Mouse (Mus musculus) natural killer cell, adult 2 months (primary cell): ENCODE results near the gene Kank1.

Experiments used
- DNase-seq, 2 experiments: peaks; one replicate each; pipeline ENCODE4 v3.0.0; 2022; ENCODE audit warnings: low spot score in 2 of 2

The Kank1 gene

DNA sequence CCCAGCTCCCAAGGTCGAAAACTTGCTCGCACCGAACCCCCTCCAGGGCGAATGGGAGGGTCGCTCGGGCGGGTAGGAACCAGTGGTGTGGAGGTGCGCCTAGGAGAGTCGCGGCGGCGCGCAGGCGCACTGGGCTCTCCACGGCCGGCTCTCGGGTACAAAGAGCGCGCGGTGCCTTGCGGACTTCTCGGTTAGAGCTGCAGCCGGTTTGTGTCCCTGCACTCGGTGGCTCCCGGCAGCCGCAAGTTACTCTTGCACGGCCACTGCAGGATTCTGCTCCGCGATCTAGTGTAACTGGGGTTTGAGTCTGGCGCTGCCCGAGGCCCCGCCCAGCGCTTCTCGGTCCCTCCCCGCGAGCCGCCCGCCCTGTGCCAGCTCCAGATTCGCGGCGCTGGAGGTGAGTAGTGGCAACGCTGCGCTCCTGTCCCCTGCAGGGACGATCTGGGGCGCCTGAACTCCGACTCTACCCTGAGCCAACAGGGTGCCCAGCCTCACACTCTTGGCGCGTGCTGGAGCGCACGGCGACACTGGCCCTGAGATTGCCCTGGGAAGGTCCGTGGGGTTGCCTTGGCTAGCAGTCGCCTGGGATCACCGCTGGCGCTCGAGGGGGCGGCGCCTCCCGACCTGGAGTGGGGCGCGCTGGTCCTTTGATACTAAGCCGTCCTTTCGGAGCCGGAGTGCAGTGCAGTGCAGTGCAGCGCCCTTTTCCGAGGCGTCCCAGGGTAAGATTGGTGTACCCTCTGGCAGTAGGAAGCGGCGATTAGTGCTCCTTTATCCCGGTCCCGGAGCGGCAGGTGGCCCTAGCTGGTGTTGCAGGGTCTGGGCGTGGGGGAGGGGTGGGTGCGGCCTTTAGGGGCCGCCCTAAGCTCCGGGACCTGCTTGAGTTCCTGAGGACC, at the start of gene Kank1:
TSS of gene Kank1 (plus strand) at position 380 of the 896 bp plus-strand sequence.
- DNase-seq: peak in 1 of 2 experiments; percentile 4

DNA sequence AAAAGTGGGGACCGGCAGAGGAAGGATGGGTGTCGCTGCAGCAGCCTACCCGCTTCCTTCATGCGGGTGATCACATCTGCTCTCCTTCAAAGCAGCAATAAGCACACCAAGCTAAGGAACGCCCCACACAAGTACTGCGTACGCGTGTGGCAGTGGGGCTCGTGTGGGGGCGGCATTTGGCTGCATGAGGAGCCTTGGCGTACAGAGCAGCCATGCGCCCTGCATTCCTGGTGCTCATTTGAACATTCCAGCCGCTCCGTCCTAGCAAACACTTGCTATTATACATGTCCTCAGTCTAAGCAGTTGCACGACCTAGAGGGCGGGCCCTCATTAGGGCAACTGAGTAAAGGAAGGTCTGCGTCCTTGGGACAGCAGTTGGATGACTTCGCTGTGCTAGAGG, 49.1 kb upstream of the Kank1 start:
- DNase-seq: no peak

DNA sequence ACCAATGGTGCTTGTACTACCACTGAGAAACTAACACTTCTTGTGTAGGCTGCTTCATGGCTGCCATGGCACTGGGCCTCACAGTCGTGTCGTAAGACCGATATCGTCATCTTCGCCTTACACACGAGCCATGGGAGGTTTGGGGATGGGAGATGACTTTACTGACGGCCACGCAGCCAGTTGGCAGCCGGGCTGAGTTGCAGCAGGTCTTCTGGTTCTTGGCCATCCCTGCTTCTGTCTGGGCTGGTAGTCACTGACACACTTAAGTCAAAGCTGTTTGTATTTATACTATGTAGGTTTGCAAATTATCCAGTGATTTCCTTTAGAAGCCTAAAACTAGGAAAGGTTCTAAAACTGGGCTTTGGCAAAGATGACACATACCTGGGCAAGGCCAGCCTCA, 43.0 kb upstream of the Kank1 start:
- DNase-seq: no peak

DNA sequence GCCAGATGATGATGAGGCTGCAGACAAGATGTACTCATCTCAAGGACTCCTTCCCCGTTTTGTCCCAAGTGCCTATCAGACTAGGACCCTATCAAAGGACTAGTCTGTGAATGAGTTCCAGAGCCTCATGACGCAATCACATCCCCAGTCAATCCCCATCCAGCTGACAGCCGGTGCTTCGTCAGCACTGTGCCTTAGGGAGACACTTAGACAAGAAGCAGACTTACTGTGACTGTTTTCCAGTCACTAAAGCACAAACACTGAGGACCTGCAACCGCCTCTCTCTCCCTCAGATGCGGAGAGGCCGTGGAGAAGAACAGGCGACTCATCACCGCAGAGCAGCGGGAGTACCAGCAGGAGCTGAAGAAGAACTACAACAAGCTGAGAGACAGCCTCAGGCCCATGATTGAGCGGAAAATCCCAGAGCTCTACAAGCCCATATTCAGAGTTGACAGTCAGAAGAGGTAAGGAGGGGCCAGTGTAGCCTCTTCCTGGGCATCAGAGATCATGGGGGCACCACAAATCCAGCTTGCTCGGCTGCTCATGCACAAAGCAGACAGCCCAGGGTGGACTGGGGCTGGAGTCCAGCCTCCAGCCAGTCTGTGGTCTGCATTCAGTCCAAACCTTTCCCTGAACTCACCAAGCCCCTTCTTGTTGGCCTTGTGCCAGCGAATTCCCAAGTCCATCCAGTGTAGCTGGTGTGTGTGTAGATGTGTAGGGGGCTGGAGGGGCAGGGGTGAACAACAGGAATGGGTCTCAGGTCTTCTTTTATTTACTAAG, 36.5 kb upstream of the Kank1 start:
- no peak for DNase-seq

DNA sequence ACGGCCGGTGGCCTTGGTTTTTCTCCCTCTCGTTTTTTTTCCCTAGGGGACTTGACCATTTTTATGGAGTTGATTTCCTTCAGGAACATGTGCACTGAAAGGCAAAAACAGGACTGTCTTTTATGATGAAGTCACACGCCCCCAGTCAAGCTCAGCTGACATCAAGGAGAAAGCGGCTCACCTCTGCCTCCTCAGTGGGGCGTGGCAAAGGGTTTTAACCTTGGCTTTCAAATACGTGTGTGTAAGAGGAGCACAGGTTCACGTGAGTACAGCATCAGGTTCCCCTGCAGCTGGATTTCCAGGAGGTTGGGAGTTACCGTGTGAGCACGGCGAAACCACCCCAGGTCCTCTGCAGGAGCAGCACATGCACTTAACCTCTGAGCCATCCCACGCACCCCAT, 33.7 kb upstream of the Kank1 start:
- DNase-seq: no peak

DNA sequence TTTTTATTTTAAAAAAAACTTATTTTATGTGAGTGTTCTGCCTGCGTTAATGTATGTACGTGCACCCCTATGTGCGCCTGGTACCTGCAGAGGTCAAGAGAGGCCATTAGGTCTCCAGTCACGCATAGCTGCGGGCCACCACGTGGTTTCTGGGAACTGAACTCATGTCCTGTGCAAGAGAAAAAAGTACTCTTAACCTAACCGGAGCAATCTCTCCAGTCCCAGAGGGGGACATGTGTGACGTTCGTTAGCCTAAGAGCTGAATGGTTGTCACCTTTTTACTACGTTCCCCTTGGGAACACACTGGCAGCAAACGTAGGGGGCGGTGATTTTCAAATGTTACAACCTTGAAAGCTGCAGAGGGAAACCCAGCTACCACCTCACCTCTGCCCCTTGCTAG, 29.8 kb upstream of the Kank1 start:
- DNase-seq: no peak

DNA sequence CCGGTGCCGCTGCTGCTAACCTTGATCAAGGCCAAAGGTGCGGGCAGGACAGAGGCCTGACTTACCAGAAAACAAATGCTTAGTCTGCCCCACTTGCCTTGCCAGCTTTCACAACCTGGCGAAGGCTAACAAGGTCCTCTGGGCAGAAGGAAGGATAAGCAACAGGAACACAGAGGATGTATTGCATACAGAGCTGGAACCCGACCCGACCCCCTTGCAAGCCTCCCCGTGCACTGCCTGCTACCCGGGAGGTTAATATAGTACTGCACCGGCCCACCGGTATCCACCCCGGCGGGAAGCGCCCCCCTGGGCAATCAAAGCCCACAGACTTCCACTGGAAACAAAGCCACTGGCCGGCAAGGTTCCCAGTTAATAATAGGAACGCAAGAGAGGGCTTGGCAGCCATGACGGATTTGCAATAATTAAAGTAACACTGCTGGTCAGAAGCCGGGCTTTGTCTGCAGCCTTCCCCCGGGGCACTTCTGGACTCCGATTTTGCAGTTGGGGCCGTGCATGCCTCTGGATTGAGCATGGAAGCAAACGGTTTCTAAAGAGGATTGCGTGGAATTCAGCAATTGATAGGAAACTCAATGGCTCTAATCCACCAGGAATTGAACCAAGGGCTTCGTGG, 28.9 kb upstream of the Kank1 start:
- DNase-seq: no peak

DNA sequence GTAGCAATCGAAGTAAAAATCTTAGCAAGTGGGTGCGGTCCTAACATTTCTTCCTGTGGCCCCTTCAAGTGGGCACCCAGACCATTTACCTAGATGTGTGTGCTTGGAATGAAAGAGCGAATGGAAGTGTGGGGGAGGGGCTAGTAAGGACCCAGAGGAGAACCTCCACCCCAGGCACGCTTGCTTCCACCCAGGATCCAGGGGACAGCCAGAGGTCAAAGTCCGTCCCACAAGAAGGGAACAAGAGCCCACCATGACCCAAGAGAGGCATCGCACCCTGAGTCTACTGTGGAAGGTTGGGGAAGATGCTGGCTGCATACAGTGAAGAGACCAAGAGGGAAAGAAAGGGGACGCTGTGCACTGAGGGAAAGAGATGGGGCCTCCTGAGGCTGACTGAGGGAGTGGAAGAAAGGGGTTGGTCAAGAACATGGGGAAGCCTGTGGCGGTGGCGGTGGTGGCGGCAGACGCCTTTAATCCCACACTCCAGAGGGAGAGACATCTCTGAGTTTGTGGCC, 28.1 kb upstream of the Kank1 start:
- DNase-seq: no peak

DNA sequence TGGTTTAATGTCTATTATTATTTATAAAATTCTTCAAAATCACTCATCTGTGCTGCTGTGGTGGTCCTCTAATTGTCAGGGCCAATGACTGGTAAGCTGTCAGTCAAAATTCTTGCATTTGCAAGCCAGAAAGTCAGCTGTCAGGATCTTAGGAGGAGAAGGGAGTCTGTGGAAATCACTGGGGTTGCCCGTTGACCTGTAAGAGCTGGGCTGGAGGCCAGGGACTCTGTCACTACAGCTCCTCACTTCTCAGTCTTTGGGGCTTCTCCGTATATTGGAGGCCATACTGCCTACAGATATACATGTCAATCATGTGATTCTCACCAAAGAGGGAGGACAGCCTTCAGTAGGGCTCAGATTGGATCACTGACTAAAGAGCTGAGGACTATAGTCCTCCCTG, 16.2 kb upstream of the Kank1 start:
- DNase-seq: no peak

DNA sequence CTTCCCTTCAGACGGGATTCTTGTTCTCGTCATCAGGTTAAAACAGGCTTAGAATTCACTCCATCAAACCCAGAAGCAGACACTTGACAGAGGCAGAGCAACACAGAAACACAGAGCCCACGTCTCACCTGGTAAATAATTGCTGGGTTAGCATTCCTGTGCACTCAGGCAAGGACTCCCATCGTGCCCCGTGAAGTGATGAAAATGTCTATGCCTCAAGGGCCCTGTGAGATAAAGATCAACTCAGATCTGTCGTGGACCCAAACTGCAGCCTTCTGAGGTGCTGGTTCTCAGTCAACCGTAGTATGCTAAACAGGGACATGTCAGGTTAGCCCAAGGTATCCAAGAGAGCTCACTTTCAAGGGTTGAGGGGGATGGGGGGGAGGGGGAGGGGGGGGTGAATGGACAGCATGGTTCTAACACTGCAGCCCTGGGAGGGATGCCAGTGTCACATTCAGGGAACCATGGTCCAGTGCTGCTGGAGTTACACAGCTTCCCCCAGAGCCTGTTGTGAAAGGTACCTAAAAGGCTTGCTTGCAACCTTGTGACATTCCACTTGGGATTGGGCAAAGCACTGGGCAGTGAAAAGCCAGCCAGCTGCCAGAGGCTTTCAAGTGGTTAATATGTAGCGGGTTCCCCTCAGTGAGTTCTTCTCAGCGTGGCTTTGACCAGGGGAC, 14.7 kb upstream of the Kank1 start:
- no peak for DNase-seq

DNA sequence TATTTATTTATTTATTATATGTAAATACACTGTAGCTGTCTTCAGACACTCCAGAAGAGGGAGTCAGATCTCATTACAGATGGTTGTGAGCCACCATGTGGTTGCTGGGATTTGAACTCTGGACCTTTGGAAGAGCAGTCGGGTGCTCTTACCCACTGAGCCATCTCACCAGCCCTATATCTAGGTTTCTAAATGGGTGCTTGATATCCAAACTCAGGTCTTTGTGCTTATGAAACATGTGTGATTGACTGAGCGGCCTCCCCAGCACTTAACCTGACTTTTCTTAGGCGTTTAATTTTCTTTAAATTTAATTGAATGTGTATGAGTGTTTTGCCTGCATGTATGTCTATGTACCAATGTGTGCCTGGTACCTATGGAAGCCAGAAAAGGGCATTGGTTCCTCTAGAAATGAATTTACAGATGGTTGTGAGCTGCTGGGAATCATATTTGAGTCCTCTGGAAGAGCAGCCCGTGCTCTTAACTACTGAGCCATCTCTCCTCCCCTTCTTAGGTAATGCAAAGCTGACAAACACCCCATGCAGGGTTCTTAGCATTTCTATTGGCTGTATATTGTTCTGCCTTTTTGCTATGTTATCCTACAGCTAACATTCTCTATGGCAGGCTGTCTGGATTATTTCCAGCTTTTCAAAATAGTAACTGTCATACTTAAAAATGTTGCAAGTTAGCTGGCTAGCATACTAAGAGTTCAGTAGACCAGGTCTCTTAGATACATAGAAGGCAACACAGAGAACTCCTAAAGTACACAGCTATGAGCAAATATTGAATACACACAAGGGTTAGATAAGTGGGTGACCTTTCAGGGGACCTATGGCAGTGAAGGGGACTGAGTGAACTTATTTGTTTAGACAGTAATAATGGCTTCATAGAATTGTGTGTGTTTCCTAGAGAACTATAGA, 6.5 kb upstream of the Kank1 start:
- DNase-seq: no peak

DNA sequence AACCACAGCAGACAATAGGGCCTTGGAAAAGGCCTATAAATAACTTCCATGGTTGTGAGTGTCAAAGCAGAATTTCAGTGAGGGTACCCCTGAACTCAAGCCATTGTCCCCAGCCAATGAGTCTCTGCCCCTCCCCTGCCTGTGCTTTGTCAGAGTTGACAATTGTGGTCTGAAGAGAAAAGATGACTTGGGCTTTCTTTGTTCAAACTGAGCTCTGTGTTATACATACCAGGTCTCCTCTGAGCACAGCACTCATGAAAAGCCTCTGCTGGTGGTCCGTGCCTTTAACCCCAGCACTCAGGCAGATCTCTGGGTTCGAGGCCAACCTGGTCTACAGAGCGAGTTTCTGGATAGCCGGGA, 5.8 kb upstream of the Kank1 start:
- DNase-seq: no peak

DNA sequence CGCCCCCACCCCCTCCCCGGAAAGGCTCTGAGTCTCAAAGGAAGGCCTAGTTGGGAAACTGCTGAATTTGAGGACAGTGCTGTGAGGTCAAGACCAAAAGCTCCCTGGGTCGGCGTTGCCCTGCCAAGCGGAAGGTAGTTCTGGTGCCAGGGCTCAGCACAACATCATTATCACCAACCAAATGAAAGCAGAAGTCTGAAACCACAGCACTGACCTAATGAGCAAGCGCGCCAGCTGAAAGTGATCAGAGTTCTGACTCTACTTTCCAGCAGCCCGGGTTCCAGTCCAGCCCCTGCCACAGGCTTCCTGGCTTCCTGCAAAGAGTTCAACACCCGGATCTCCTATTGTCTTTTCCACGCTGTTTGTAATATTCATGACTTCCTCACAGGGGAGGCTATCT, 4.7 kb upstream of the Kank1 start:
- DNase-seq: no peak

DNA sequence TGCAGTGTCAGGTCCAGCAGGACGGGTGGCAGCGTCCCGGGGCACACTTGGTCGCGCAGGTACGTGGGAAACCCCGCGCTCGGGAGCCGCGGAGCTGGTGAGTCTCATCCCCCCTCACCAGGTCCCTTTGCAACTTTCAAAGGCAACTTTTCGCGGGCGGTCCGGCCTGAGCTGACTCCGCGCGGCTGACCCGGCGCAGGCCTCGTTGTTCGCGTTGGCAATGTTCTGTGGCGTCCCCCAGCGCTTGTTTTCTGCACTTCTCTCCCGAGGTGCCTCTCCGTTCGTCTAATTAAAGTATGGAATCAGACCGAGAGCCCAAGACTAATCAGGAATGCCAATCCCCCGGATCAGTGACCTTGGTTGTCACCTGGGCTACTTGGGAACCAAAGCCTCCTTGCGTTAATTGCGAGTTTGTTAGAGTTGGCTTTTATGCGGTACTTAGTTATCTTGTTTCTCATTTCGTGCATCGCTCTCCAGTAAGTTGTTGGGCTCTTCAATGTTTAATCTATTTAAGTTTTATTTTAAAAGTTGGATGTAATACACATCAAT, 791 bp downstream of the Kank1 start:
- no peak for DNase-seq

DNA sequence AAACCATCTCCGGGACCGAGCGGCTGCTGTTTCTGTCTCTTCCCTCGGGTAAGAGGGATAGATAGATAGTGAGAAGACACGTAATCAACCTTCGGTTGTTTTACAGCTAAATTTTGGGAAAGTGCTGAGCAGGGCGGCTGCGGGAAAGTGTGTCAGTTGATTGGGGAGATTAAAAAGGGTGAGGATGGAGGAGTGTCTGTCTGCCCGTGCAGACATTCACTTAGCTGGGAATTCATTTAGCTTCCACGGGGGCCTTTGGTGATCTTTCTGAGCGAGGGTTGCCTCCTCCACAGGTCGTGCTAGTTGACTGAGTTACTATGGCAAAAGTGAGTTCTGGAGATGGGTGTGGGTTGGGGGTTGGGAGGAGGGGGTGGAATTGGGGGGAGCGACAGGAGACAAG, 1.3 kb downstream of the Kank1 start:
- no peak for DNase-seq

DNA sequence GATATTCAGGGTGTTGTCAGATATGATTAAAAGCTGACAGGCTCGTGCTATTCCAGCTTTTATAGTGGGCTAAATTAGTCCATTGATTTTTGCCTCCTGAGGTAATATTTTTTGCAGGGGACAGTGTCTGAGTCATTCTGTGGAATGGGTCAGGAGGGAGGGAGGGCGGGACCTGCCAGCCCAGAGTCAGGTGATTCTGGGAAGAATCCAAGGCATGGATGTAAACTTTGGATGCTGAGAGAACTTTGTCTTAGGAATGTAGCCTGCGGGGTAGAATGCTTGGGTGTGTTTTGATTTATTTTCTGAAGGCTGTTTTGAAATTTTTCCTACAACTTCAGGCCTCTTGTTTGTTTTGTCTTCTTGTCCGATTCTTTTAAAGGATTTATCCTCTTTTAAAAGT, 6.8 kb downstream of the Kank1 start:
- no peak for DNase-seq

DNA sequence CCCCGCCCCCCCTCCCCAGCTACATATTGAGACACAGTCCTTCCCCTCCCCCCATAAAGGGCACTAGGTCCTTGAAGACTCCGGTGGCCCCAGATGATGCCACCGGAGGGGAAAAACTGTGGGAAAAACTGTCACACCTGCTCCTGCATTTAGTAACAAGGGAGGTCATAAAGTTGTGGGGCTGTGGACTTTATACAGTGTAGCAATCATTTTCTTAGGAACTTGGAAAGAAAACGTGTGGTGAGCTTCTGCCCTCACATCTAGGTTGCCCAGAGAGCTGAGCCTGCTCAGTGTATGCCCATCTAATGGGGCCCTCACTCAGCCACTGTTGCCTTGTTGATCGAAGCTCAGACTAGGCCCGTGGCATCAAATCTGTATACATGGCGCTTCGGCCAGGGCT, 9.3 kb downstream of the Kank1 start:
- no peak for DNase-seq

DNA sequence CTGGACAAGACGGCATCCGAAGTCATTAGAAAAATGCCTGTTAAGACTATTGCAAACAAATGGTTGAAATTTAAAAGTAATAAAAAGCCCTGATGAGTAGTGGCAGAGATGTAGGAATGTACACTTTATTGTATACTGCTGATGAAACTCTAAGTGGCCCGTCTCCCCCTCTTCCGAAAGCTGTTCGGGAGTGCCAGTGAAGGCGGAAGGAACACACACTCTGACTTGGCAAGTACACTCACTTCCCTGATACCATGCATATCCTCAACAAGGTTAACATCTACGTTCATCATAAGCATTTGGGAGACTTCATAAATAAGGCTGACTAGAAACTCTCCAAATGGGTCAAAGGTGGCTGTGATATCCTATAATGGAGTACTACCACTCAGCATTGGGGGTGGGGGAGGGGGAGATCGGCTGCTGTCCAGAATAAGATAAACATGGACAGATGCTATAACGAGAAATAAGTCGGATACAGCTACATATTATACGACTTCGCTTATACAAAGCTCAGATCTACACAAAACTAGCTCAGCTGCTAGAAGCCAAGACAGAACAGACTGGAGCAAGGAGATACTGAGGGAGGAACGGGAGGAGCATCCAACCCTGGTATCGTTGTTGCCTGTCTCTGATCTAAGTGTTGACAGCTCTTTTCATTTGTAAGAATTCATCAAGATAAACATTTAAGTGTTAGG, 11.2 kb downstream of the Kank1 start:
- DNase-seq: no peak

DNA sequence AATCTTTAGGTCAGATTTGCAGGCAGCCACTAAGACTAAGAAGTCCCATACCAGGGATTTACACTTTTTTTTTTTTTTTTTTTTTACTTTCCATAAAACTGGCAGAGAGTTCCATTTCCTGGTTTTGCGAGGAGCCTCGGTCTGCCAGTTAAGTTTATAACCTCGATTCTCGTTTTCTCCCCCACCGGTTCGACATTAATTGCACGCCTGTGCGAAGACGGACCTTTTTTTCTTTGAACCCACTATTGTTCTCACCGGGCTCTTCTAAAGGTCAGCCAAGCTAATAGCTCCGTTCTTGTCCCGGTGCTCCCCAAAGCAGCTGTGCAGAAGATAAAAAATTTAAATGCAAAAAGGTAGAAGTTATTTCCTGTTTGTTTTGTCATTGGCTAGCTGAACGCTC, 12.5 kb downstream of the Kank1 start:
- DNase-seq: no peak

DNA sequence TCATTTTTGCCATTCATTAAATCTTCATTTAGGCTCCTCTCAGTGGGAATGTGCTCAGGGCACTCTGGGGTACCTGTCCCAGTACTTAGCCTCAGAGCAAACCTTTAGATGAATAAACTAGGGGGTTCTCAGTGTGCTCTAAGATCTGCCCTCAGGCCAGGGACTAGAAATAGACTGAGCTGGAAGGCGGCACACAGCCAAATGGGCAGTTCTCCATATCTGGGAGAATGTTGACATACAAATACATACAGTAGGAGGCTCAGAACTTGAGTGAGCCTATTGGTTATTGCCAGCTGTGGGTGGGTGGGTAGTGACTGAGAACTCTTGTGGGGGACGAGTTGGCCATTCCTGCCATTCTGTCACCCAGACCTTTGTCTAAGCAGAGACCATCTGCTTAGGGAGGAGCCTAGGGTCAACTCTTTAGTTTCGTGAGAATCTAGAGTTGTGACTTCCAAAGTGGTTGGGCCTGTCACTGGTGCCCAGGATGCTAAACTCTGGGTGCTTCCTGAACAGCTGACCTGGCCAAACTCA, 14.9 kb downstream of the Kank1 start:
- no peak for DNase-seq
